Mouse (Mus musculus) stomach, embryonic 14.5 days (tissue): ENCODE results near the gene Gm20503. TPM values are rescaled to one million over a fixed set of nuclear protein-coding genes. Genes with fewer than 3 reads are reported as not detected.

Experiments
- ATAC-seq: fragments of 200-750 bp; cut with Nextera tagmentation; 2 replicates; pipeline ENCODE4 v1.8.0; 2017; ENCODE audit warnings: low read depth, moderate TSS enrichment; ENCODE audit not compliant: insufficient number of reproducible peaks, insufficient read depth, low FRiP score
- H3K27ac ChIP-seq: fragments of 300-500 bp; sonication (generic); 2 replicates; pipeline ENCODE4 v1.5.1; 2014; ENCODE audit warnings: mild to moderate bottlenecking, low read length, moderate library complexity, mixed read lengths
- H3K27me3 ChIP-seq: fragments of 300-500 bp; sonication (generic); 2 replicates; pipeline ENCODE4 v1.6.1; 2014; ENCODE audit warnings: low read length, control low read depth, mixed read lengths; ENCODE audit not compliant: control insufficient read depth, insufficient read depth
- H3K36me3 ChIP-seq: fragments of 300-500 bp; sonication (generic); 2 replicates; pipeline ENCODE4 v1.6.1; 2014; ENCODE audit warnings: mild to moderate bottlenecking, control low read depth, low read length, moderate library complexity, mixed read lengths; ENCODE audit not compliant: control insufficient read depth, insufficient read depth
- H3K4me1 ChIP-seq: fragments of 300-500 bp; sonication (generic); 2 replicates; pipeline ENCODE4 v1.6.1; 2014; ENCODE audit warnings: low read length, control low read depth, mixed read lengths; ENCODE audit not compliant: control insufficient read depth, insufficient read depth
- H3K4me2 ChIP-seq: fragments of 300-500 bp; sonication (generic); replicated peaks from 2 replicates; pipeline ENCODE4 v1.6.1; 2014; ENCODE audit warnings: low read depth, low read length, control low read depth
- H3K4me3 ChIP-seq: fragments of 300-500 bp; sonication (generic); 2 replicates; pipeline ENCODE4 v1.5.1; 2014; ENCODE audit warnings: low read depth, low read length, control low read depth
- H3K9ac ChIP-seq: fragments of 300-500 bp; sonication (generic); replicated peaks from 2 replicates; pipeline ENCODE4 v1.6.1; 2014; ENCODE audit warnings: low read depth, mild to moderate bottlenecking, control low read depth, low read length, moderate library complexity, mixed read lengths
- H3K9me3 ChIP-seq: fragments of 300-500 bp; sonication (generic); 2 replicates; pipeline ENCODE4 v1.6.1; 2016; ENCODE audit warnings: low read depth, low read length, control low read depth; ENCODE audit not compliant: control insufficient read depth
- WGBS: fragments of 180-500 bp; shearing (Covaris S2); extraction: QIAGEN DNeasy Blood & Tissue Kit; methylation state at CpG from one replicate; pipeline ENCODE4 v1.1.7; 2014; 5-methylcytosine and 5-hydroxymethylcytosine counted together
- polyA plus RNA-seq: library from polyadenylated mRNA; unstranded; fragments of >200 nt; fragmentation: Nextera tagmentation; extraction: Ambion mirVana; gene quantifications from 2 replicates; pipeline ENCODE4 v1.2.1, GENCODE M21; 2014

Gm20503 gene
- polyA plus RNA-seq, 1 experiment from 2014 or later = 10.2 TPM

DNA sequence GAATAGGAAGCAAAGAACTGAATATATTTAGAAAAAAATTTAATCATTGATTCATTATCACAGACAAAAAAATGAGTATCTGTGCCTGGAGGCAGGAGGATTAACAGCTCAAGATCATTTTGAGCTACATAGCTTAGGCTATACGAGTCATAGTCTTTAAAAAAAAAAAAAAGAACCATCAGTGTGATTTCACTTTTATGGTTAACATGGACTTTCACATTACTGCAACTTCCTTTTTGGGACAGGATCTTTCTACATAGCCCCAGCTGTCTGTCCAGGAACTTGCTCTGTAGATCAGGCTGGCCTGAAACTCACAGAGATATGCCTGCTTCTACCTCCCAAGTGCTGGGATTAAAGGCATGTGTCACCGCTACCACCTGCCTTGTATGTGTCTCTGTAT is 80.4 kb downstream of the Gm20503 start:
- 73% methylated on average over 2 of the region's 2 CpGs for WGBS

GRCm38 (mm10) chr4:59089391-59089790 is 86.4 kb downstream of the Gm20503 start:
- Histone ChIP-seq H3K27ac (no peak overlapping the region), H3K4me2 (no peak overlapping the region), H3K27me3 (no peaks in the 10 kb centered on the region), H3K4me3 (no peak overlapping the region), H3K36me3 (no peaks in the 10 kb centered on the region), H3K9me3 (no peaks in the 10 kb centered on the region), H3K9ac (no peak overlapping the region), H3K4me1 (no peaks in the 10 kb centered on the region)
- WGBS = 27% methylated on average over 1 of the region's 1 CpGs
- no peak for ATAC-seq

More for the DNA sequence above, 80.4 kb downstream of the Gm20503 start:
- Histone ChIP-seq H3K4me1 (no peaks in the 10 kb centered on the region), H3K27me3 (no peaks in the 10 kb centered on the region), H3K4me3 (no peak overlapping the region), H3K9me3 (no peaks in the 10 kb centered on the region), H3K36me3 (no peaks in the 10 kb centered on the region), H3K4me2 (no peak overlapping the region), H3K27ac (no peak overlapping the region), H3K9ac (no peak overlapping the region)
- ATAC-seq = no peak

Other genes starting within 250 kb of the Gm20503 start
- gene Olfr267, start 215.5 kb upstream of the Gm20503 start, polyA plus RNA-seq = 0.28 TPM in 1 of 2 replicates, not detected in the other
- gene Ecpas, start 90.5 kb upstream of the Gm20503 start, polyA plus RNA-seq = 41.0 and 47.7 TPM in 2 replicates
- 0.68 and 1.2 TPM in 2 replicates for gene Zkscan16, start 59.6 kb upstream of the Gm20503 start, polyA plus RNA-seq
- 63.4 and 67.3 TPM in 2 replicates for gene Ptgr1, start 16.1 kb upstream of the Gm20503 start, polyA plus RNA-seq
- 14.4 and 16.9 TPM in 2 replicates for gene Dnajc25, start 8.1 kb upstream of the Gm20503 start, polyA plus RNA-seq
- 150 and 173 TPM in 2 replicates for gene Gng10, start 31.9 kb downstream of the Gm20503 start, polyA plus RNA-seq
- not detected in 2 replicates for gene AI481877, start 135.8 kb downstream of the Gm20503 start, polyA plus RNA-seq
- gene Ugcg, start 186.0 kb downstream of the Gm20503 start, polyA plus RNA-seq = 15.0 and 15.8 TPM in 2 replicates